Mouse (Mus musculus) neural tube, embryonic 11.5 days (tissue): ENCODE data around the gene Rnps1. TPM values are rescaled to one million over a fixed set of nuclear protein-coding genes. Genes with fewer than 3 reads are reported as not detected.
"Not testable (repeated sequence)": the region's sequence is repeated elsewhere in the genome, so short reads cannot be mapped to it uniquely, and the experiment has no call there.

Source experiments
- ATAC-seq: fragments of 200-750 bp; cut with Nextera tagmentation; 2 replicates; pipeline ENCODE4 v1.8.0; 2017; ENCODE audit warnings: moderate number of reproducible peaks, mild to moderate bottlenecking, moderate TSS enrichment, moderate library complexity; ENCODE audit not compliant: insufficient read depth, low FRiP score, low TSS enrichment
- DNase-seq: peaks from one replicate; pipeline ENCODE4 v3.0.0-alpha.2; 2015; ENCODE audit warnings: low spot score
- H3K27ac ChIP-seq: fragments of 300-500 bp; sonication (generic); 2 replicates; pipeline ENCODE4 v1.5.1; 2014; ENCODE audit warnings: low read depth, mild to moderate bottlenecking, low read length
- H3K27me3 ChIP-seq: fragments of 300-500 bp; sonication (generic); 2 replicates; pipeline ENCODE4 v1.6.1; 2014; ENCODE audit warnings: mild to moderate bottlenecking, low read length, mixed read lengths; ENCODE audit not compliant: control insufficient read depth, insufficient read depth
- H3K36me3 ChIP-seq: fragments of 300-500 bp; sonication (generic); 2 replicates; pipeline ENCODE4 v1.6.1; 2014; ENCODE audit warnings: mild to moderate bottlenecking, low read length, moderate library complexity, mixed read lengths; ENCODE audit not compliant: control insufficient read depth, insufficient read depth
- H3K4me1 ChIP-seq: fragments of 300-500 bp; sonication (generic); 2 replicates; pipeline ENCODE4 v1.6.1; 2014; ENCODE audit warnings: low read length, mixed read lengths; ENCODE audit not compliant: control insufficient read depth, insufficient read depth
- H3K4me2 ChIP-seq: fragments of 300-500 bp; sonication (generic); 2 replicates; pipeline ENCODE4 v1.6.1; 2014; ENCODE audit warnings: low read depth, mild to moderate bottlenecking, moderate library complexity
- H3K4me3 ChIP-seq: fragments of 300-500 bp; sonication (generic); 2 replicates; pipeline ENCODE4 v1.5.1; 2014; ENCODE audit warnings: low read depth, low read length
- H3K9ac ChIP-seq: fragments of 300-500 bp; sonication (generic); 2 replicates; pipeline ENCODE4 v1.6.1; 2014; ENCODE audit warnings: mild to moderate bottlenecking, low read length
- H3K9me3 ChIP-seq: fragments of 300-500 bp; sonication (generic); 2 replicates; pipeline ENCODE4 v1.6.1; 2016; ENCODE audit warnings: low read length; ENCODE audit not compliant: control insufficient read depth
- WGBS: fragments of 180-500 bp; shearing (Covaris S2); extraction: QIAGEN DNeasy Blood & Tissue Kit; methylation state at CpG from one replicate; pipeline ENCODE4 v1.1.7; 2014; 5-methylcytosine and 5-hydroxymethylcytosine counted together
- polyA plus RNA-seq: library from polyadenylated mRNA; unstranded; fragments of >200 nt; fragmentation: Nextera tagmentation; extraction: Ambion mirVana; gene quantifications from 2 replicates; pipeline ENCODE4 v1.2.1, GENCODE M21; 2014

Rnps1 gene
- polyA plus RNA-seq, 1 experiment from 2014 or later = 385 TPM

DNA sequence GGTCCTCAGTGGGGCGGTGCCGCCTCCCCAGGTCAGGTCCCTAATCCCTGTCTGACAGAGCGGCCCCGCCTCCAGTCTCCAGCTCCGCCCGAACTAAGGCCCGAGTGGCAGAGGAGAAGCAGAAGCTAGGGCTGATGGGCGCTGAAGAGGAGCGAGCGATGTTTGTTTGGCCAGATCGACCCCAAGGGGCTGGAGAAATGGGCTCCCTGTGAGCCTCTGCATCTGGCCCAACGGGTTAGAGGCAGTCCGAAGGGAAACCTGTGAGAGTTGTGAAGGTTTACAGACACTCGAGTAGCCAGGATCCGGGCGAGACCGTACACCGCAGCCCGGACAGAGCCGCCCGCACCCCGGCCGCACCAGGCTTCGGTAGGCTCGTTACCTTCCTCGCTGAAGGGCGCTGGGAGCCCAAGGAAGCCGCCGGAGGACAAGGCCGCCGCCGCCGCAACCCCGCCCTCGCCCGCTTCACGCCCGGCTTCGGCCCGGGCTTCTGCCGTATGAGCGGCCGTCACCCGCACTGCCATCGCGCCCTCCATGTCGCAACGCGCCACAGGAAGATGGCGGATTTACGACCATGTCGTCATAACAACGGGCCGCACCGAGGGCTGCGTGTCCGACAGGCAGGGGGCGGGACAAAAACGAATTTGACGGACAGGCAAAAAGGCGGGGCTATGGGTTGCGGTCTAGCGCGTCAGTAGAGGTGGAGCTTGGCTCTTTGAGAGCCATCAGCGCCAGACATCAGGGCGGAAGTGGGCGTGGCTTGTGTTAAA lies 40.6 kb downstream of the Rnps1 start:
- peak; percentile 96 for ATAC-seq
- peak overlapping the region; percentile 93 for H3K9ac ChIP-seq

DNA sequence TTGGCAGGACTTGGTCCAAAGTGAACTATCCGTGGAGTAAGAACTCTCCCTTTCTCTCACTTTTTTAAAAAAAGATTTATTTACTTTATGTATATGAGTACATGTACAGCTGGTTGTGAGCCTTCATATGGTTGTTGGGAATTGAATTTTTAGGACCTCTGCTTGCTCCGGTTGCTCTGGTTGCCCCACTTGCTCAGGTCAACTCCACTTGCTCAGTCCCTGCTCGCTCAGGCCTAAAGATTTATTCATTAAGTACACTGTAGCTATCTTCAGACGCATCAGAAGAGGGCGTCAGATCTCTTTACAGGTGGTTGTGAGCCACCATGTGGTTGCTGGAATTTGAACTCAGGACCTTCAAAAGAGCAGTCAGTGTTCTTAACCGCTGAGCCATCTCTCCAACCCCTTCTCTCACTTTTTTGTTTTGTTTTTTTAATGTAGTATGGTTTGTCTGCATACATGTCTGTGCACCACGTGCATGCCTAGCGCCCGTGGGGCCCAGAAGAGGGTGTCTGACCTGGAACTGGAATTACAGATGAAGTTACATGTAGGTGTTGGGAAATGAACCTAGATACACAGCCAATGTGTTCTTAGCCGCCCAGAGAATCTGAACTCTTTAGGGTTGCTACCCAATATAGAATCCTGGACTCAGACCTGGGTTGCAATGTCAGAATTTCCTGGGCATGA lies 41.3 kb downstream of the Rnps1 start:
- H3K9ac ChIP-seq, H3K4me2 ChIP-seq, DNase-seq, H3K27ac ChIP-seq, ATAC-seq, H3K36me3 ChIP-seq, H3K4me1 ChIP-seq, H3K27me3 ChIP-seq, H3K9me3 ChIP-seq: not testable (repeated sequence)
- 54% methylated on average over 10 of the region's 10 CpGs for WGBS
- peak overlapping the region; percentile 87; the same call in 1 of the 2 replicates for H3K4me3 ChIP-seq

More for the DNA sequence above, 40.6 kb downstream of the Rnps1 start:
- Histone ChIP-seq H3K27me3 (no peaks in the 10 kb centered on the region), H3K4me2 (peak overlapping the region; percentile 83), H3K4me1 (peaks cover 7% of the 10 kb centered on the region; the same call in 1 of the 2 replicates), H3K36me3 (peaks cover 3% of the 10 kb centered on the region), H3K9me3 (no peaks in the 10 kb centered on the region), H3K27ac (peak overlapping the region; percentile 91), H3K4me3 (peak overlapping the region; percentile 87)
- DNase-seq = peak; percentile 98
- under 1% methylated on average over 67 of the region's 67 CpGs for WGBS

DNA sequence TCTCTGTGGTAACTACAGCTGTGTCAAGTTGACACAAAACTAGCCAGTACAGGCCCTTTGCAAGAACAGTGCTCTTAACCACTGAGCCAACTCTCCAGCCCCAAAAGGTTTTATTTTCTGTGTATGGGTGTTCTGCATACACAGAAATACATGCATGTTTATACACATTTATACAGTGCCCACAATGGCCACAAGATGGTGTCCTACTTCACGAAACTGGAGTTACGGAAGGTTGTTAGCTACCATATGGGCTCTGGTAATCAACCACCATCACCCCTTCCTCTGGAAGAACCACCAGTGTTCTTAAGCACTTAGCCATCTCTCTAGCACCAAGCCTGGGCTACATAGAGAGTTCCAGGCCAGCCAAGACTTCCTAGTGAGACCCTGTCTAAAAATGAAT lies 47.2 kb downstream of the Rnps1 start:
- Histone ChIP-seq H3K4me3 (no peak overlapping the region), H3K27ac (no peak overlapping the region), H3K4me2 (no peak overlapping the region), H3K9me3 (no peaks in the 10 kb centered on the region), H3K27me3 (no peaks in the 10 kb centered on the region), H3K36me3 (no peaks in the 10 kb centered on the region), H3K9ac (no peak overlapping the region), H3K4me1 (no peaks in the 10 kb centered on the region)
- WGBS = 67% methylated on average over 2 of the region's 2 CpGs
- DNase-seq = no peak
- no peak for ATAC-seq

DNA sequence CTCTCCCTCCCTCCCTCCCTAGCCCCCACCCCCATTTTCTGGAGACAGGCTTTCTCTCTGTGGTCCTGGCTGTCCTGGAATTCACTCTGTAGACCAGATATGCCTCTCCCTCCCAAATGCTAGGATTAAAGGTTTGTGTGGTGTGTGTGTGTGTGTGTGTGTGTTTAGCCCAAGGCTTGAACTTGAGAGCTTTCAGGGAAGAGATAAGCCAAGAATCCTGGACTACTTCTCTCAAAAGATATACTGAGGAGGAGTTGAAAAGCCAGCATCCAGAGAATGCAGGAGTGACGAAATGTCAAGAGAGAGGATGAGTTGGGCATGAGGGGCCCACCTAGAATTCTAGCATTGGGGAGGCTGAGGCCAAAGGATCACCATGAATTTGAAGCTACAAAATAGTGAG lies 48.6 kb downstream of the Rnps1 start:
- Histone ChIP-seq H3K9ac (no peak overlapping the region), H3K36me3 (no peaks in the 10 kb centered on the region), H3K4me3 (no peak overlapping the region), H3K4me2 (no peak overlapping the region), H3K9me3 (no peaks in the 10 kb centered on the region), H3K27ac (no peak overlapping the region), H3K27me3 (no peaks in the 10 kb centered on the region), H3K4me1 (no peaks in the 10 kb centered on the region)
- ATAC-seq (no peak), DNase-seq (no peak)
- 95% methylated on average over 1 of the region's 1 CpGs for WGBS

DNA sequence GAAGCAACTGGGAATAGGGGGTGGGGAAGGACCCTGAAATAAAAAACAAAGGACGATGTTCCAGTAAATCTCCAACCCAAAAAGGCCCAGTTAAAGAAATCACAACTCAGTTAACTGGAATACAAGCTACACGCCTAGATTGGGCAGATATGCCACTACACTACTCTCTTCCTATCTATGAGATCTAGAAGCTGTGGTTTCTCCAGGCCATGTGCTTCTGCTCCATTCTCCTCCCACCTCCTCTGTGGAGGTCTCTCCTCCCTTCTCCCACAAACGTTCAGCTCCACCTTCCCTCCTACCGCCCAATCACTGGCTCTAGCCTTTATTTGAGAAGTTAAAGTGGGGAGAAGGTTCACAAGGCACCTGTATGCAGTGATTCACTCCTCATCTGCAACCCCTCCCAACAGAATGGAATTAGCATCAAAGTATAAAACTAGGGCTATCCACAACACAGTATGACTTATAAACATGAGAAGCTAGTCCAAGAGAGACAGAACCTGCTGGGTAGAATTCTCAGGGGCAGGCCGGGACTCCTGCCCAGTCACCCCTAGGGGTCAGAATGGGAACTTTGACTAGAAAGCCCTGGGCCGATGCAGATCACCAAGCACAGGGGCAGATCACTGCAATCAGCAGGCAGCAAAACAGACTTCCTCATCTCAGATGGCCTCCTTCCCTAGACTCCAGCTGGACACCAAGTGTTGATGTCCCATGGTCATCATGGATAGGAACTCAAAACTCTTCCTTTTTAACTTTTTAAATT lies 49.2 kb downstream of the Rnps1 start:
- Histone ChIP-seq H3K4me3 (no peak overlapping the region), H3K27ac (no peak overlapping the region), H3K27me3 (no peaks in the 10 kb centered on the region), H3K36me3 (no peaks in the 10 kb centered on the region), H3K4me2 (no peak overlapping the region), H3K4me1 (no peaks in the 10 kb centered on the region), H3K9ac (no peak overlapping the region), H3K9me3 (no peaks in the 10 kb centered on the region)
- 63% methylated on average over 6 of the region's 6 CpGs for WGBS
- no peak for DNase-seq
- ATAC-seq = no peak

DNA sequence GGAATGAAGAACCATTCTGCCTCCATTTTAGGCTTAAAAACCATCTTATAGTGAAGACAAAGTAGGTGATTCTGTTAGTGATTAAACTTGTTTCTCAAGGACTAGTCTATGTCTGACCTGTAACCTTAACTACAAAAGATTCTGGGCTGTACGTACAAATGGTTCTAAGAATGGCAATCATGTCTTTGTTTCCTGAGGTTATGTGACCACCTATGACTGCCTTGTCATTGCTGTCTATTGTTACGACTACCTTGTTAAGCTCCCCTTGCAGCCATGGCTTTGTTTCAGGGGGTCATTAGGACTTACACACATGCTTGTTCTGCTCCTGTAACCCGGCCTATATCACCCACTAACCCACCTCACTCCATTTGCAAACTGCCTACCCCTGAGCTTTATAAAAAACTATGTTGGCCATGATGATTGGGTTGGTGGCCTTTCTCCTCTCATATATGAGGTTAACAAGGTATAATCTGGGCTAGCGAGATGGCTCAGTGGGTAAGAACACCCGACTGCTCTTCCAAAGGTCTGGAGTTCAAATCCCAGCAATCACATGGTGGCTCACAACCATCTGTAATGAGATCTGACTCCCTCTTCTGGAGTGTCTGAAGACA lies 54.4 kb downstream of the Rnps1 start:
- H3K9ac ChIP-seq = no peak overlapping the region

DNA sequence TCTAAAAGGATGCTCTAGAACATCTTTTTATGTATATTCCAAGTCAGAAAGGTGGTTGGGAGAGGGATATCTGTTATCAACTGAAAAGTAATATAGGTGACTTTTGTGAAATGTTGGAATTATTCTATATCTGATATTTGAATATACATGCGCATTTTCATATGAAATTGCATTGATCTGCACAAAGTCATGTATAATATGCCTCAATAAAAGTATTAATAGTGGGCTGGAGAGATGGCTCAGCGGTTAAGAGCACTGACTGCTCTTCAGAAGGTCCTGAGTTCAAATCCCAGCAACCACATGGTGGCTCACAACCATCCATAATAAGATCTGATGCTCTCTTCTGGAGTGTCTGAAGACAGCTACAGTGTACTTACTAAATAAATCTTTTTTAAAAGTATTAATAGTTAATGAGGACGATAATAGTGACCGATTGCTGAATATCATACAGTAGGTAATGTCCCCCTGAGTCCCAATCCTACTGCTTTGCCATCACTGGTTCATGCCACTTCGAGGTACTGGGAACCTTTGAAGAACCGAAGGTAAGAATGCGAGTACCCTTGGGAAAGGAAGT lies 55.1 kb downstream of the Rnps1 start:
- H3K4me2 ChIP-seq = peak overlapping the region; percentile 98
- 17% methylated on average over 7 of the region's 7 CpGs for WGBS
- H3K27me3 ChIP-seq = no peaks in the 10 kb centered on the region
- DNase-seq = no peak
- H3K9ac ChIP-seq = peak overlapping the region; percentile 85
- peaks cover 2% of the 10 kb centered on the region; the same call in 1 of the 2 replicates for H3K36me3 ChIP-seq
- peaks cover 16% of the 10 kb centered on the region for H3K4me1 ChIP-seq
- no peaks in the 10 kb centered on the region for H3K9me3 ChIP-seq
- ATAC-seq = no peak; the same call in 1 of the 2 replicates
- H3K4me3 ChIP-seq = peak overlapping the region; percentile 78
- peak overlapping the region; percentile 61 for H3K27ac ChIP-seq

More for the DNA sequence above, 54.4 kb downstream of the Rnps1 start:
- Histone ChIP-seq H3K4me2 (no peak overlapping the region), H3K27me3 (no peaks in the 10 kb centered on the region), H3K4me1 (peaks cover 16% of the 10 kb centered on the region), H3K4me3 (no peak overlapping the region), H3K36me3 (no peaks in the 10 kb centered on the region), H3K9me3 (no peaks in the 10 kb centered on the region), H3K27ac (no peak overlapping the region)
- ATAC-seq = no peak
- 84% methylated on average over 5 of the region's 5 CpGs for WGBS
- no peak for DNase-seq
